Mouse (Mus musculus): ENCODE data around the gene Eln.

DNA sequence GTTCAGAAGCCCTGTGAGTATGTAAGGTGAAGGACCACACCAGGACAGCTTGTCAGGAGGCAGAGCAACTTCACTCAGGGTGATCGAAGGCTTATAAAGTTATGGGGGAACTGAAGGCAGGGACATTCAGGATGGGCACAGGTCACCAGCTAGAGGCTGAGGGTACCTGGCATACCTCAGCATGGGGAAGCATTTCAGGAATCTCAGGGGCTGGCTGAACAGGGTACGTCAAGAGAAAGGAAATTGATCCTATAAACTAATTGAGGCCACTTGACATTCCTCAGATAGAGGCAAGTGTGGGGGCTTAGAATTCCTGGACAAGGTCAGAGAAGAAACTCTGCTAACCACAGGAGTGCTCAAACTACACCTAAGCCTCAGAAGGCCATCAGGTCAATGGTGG lies 51.6 kb downstream of the Eln start:
- TF ChIP-seq POLR2A (IDR thresholded peaks at IDR 0.05; ENCODE audit: borderline replicate concordance, control insufficient read depth, low read depth, low read length) (no peak), CTCF (IDR thresholded peaks at IDR 0.05; ENCODE audit: control insufficient read depth, insufficient read depth, low read length) (no peak)
